Mouse (Mus musculus) intestine, postnatal 0 days (tissue): ENCODE data around the gene Tmem42. TPM values are rescaled to one million over a fixed set of nuclear protein-coding genes. Genes with fewer than 3 reads are reported as not detected.

ENCODE experiments used
- ATAC-seq: fragments of 200-750 bp; cut with Nextera tagmentation; 2 replicates; pipeline ENCODE4 v1.8.0; 2017; ENCODE audit warnings: mild to moderate bottlenecking, moderate TSS enrichment, moderate library complexity
- H3K27ac ChIP-seq: fragments of 300-500 bp; sonication (generic); 2 replicates; pipeline ENCODE4 v1.5.1; 2014; ENCODE audit warnings: mild to moderate bottlenecking, low read depth, low read length, moderate library complexity
- H3K27me3 ChIP-seq: fragments of 300-500 bp; sonication (generic); replicated peaks from 2 replicates; pipeline ENCODE4 v1.6.1; 2014; ENCODE audit warnings: low read length, mixed read lengths; ENCODE audit not compliant: control insufficient read depth, insufficient read depth
- H3K36me3 ChIP-seq: fragments of 300-500 bp; sonication (generic); 2 replicates; pipeline ENCODE4 v1.6.1; 2014; ENCODE audit warnings: mild to moderate bottlenecking, moderate library complexity; ENCODE audit not compliant: control insufficient read depth, insufficient read depth
- H3K4me1 ChIP-seq: fragments of 300-500 bp; sonication (generic); replicated peaks from 2 replicates; pipeline ENCODE4 v1.6.1; 2014; ENCODE audit warnings: antibody characterized with exemption, low read length, mixed read lengths; ENCODE audit not compliant: control insufficient read depth, insufficient read depth
- H3K4me2 ChIP-seq: fragments of 300-500 bp; sonication (generic); replicated peaks from 2 replicates; pipeline ENCODE4 v1.6.1; 2014; ENCODE audit warnings: low read depth, mild to moderate bottlenecking, moderate library complexity
- H3K4me3 ChIP-seq: fragments of 300-500 bp; sonication (generic); 2 replicates; pipeline ENCODE4 v1.5.1; 2014; ENCODE audit warnings: low read depth, low read length
- H3K9ac ChIP-seq: fragments of 300-500 bp; sonication (generic); 2 replicates; pipeline ENCODE4 v1.6.1; 2014; ENCODE audit warnings: mild to moderate bottlenecking, low read depth, low read length
- H3K9me3 ChIP-seq: fragments of 300-500 bp; sonication (generic); 2 replicates; pipeline ENCODE4 v1.6.1; 2016; ENCODE audit warnings: mixed run types; ENCODE audit not compliant: control insufficient read depth
- CTCF ChIP-seq: sonication (generic); IDR thresholded peaks from 2 replicates; pipeline ENCODE4 v1.5.1; 2016; ENCODE audit warnings: low read depth, mild to moderate bottlenecking, control low read depth, antibody characterized with exemption, moderate library complexity
- WGBS: fragments of 180-500 bp; shearing (Covaris S2); extraction: QIAGEN DNeasy Blood & Tissue Kit; methylation state at CpG from one replicate; pipeline ENCODE4 v1.1.7; 2014; 5-methylcytosine and 5-hydroxymethylcytosine counted together
- polyA plus RNA-seq: library from polyadenylated mRNA; unstranded; fragments of >200 nt; fragmentation: Nextera tagmentation; extraction: Ambion mirVana; gene quantifications from 2 replicates; pipeline ENCODE4 v1.2.1, GENCODE M21; 2015

Gene Tmem42
- polyA plus RNA-seq, 1 experiment from 2014 or later, result 25.9 TPM

DNA sequence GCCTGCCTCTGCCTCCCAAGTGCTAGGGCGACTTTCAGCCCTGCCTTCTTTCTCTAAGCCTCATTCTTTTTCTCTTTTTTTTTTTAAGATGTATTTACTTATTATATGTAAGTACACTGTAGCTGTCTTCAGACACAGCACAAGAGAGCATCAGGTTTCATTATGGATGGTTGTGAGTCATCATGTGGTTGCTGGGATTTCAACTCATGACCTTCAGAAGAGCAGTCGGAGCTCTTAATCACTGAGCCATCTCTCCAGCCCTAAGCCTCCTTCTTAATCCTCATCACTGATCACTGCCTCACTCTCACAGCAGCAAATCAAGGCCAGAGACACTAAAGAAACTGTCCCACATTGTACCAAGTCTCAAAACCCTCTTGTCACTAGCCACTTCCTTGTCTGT lies 3.1 kb downstream of the Tmem42 start:
- no peaks in the 10 kb centered on the region for H3K36me3 ChIP-seq
- H3K9me3 ChIP-seq, result no peaks in the 10 kb centered on the region
- H3K4me3 ChIP-seq, result no peak overlapping the region
- no peak overlapping the region for H3K4me2 ChIP-seq
- ATAC-seq, result no peak
- H3K27ac ChIP-seq, result no peak overlapping the region
- TF ChIP-seq CTCF, result no peak
- H3K27me3 ChIP-seq, result no peaks in the 10 kb centered on the region
- H3K4me1 ChIP-seq, result peaks cover 5% of the 10 kb centered on the region; the same call in 1 of the 2 replicates
- no peak overlapping the region for H3K9ac ChIP-seq
- WGBS, result 75% methylated on average over 2 of the region's 2 CpGs

DNA sequence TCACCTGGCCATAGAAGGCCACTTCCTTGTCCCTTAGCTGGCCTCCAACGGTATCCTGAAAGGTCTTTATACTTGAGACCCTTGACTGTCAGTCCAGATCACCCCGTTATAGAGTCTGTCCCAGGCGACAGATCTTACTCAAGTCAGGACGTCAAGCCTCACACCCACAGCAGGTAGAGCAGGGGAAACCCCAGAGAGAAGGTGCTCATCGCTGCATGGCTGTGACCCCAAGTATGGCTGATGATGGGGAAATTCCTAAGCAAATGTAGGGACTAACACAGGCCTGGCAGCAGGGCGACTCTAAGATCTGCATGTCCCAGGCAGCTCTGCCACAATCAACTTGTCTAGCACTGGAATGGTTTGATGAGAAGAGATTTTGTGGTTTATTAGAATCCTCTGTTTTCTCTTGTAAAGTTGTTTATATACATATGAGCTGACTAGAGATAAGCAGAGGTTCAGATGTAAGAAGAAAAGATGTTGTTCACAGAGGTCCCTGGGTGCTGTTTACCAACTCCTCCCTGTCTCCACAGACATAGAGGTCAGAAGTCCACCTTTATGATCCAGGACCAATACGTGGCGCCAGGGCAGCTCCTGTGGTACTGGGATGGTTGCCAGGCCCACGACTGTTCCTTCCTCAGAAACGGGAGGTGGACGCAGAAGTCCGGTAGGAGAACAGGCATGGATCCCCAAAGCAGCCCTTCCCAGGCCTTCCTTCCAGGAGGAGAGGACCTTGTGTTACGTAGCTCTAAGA lies 10.5 kb downstream of the Tmem42 start:
- Histone ChIP-seq H3K4me2 (no peak overlapping the region; the same call in 1 of the 2 replicates), H3K9ac (no peak overlapping the region), H3K4me1 (no peaks in the 10 kb centered on the region), H3K27me3 (no peaks in the 10 kb centered on the region), H3K4me3 (no peak overlapping the region), H3K9me3 (no peaks in the 10 kb centered on the region), H3K27ac (peak overlapping the region; percentile 46; the same call in 1 of the 2 replicates), H3K36me3 (no peaks in the 10 kb centered on the region)
- peak; percentile 89 for ATAC-seq
- WGBS, result 53% methylated on average over 13 of the region's 13 CpGs
- no peak for TF ChIP-seq CTCF

GRCm38 (mm10) chr9:123034426-123034825 lies 13.3 kb downstream of the Tmem42 start, which contains the start of gene Tgm4:
Gene Tgm4, plus strand, starts transcription at chr9:123034726.
- Histone ChIP-seq H3K36me3 (no peaks in the 10 kb centered on the region), H3K9ac (no peak within 1 kb of the TSS), H3K27me3 (no peaks in the 10 kb centered on the region), H3K4me1 (no peaks in the 10 kb centered on the region), H3K9me3 (no peaks in the 10 kb centered on the region), H3K4me3 (no peak within 1 kb of the TSS), H3K27ac (no peak within 1 kb of the TSS), H3K4me2 (no peak within 1 kb of the TSS)
- TF ChIP-seq CTCF, result no peak
- ATAC-seq, result no peak
- WGBS, result 82% methylated on average over 4 of the region's 4 CpGs

- Histone ChIP-seq H3K4me3 (no peak overlapping the region), H3K4me1 (no peaks in the 10 kb centered on the region), H3K27ac (no peak overlapping the region), H3K27me3 (no peaks in the 10 kb centered on the region), H3K9ac (no peak overlapping the region), H3K9me3 (no peaks in the 10 kb centered on the region), H3K36me3 (no peaks in the 10 kb centered on the region), H3K4me2 (no peak overlapping the region)
- no peak for TF ChIP-seq CTCF
- 92% methylated on average over 1 of the region's 1 CpGs for WGBS
- ATAC-seq, result no peak
Observed at GRCm38 (mm10) chr9:123047665-123048064, 26.5 kb downstream of the Tmem42 start.

GRCm38 (mm10) chr9:123058724-123059292 lies 37.7 kb downstream of the Tmem42 start:
- ATAC-seq, result no peak
- H3K27ac ChIP-seq, result no peak overlapping the region
- no peak overlapping the region for H3K9ac ChIP-seq
- H3K27me3 ChIP-seq, result no peaks in the 10 kb centered on the region
- H3K4me2 ChIP-seq, result no peak overlapping the region
- no peak overlapping the region for H3K4me3 ChIP-seq
- TF ChIP-seq CTCF, result no peak
- H3K9me3 ChIP-seq, result no peaks in the 10 kb centered on the region
- no peaks in the 10 kb centered on the region for H3K36me3 ChIP-seq
- H3K4me1 ChIP-seq, result no peaks in the 10 kb centered on the region

DNA sequence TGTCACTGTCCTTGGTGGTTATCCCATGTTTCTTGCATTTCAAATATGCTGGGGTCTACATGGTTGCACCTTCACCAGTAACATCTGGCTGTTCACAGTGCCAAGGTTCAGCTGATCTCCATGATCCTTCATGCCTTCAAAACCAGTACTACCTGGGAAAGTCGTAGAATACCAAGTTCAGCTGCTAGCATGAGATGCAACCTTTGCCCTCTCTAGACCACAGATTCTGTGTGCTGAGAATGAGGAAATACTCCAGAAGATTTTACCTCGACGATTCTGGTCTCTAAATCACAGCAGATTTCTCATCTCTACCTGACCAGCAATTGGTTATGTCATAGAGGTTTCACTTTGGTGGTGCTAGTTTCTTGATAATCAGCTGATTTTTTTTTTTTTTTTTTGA lies 39.0 kb downstream of the Tmem42 start:
- no peaks in the 10 kb centered on the region for H3K27me3 ChIP-seq
- no peak overlapping the region for H3K9ac ChIP-seq
- 35% methylated on average over 3 of the region's 3 CpGs for WGBS
- no peak overlapping the region for H3K4me2 ChIP-seq
- TF ChIP-seq CTCF, result no peak
- no peak for ATAC-seq
- H3K4me3 ChIP-seq, result no peak overlapping the region
- H3K9me3 ChIP-seq, result no peaks in the 10 kb centered on the region
- no peaks in the 10 kb centered on the region for H3K36me3 ChIP-seq
- no peak overlapping the region for H3K27ac ChIP-seq
- H3K4me1 ChIP-seq, result no peaks in the 10 kb centered on the region

Other genes starting within 250 kb of the Tmem42 start
- 3.2 TPM in 2 replicates for gene Tcaim, start 215.8 kb upstream of the Tmem42 start, polyA plus RNA-seq
- gene Gm35549, start 177.3 kb upstream of the Tmem42 start, polyA plus RNA-seq, result not detected in 2 replicates
- gene Zfp445, start 155.3 kb upstream of the Tmem42 start, polyA plus RNA-seq, result 12.0 and 15.3 TPM in 2 replicates
- 2.2 and 2.5 TPM in 2 replicates for gene Zkscan7, start 135.6 kb upstream of the Tmem42 start, polyA plus RNA-seq
- gene Zfp105, start 98.3 kb upstream of the Tmem42 start, polyA plus RNA-seq, result 3.5 and 4.8 TPM in 2 replicates
- gene 1110059G10Rik, start 70.3 kb upstream of the Tmem42 start, polyA plus RNA-seq, result 51.3 and 55.9 TPM in 2 replicates
- 10.0 and 10.1 TPM in 2 replicates for gene Kif15, start 70.3 kb upstream of the Tmem42 start, polyA plus RNA-seq
- gene Tgm4, start 13.4 kb downstream of the Tmem42 start, polyA plus RNA-seq, result 0.21 TPM in 1 of 2 replicates, not detected in the other
- gene Zdhhc3, start 91.9 kb downstream of the Tmem42 start, polyA plus RNA-seq, result 52.1 and 55.3 TPM in 2 replicates
- 53.2 and 53.6 TPM in 2 replicates for gene Exosc7, start 91.9 kb downstream of the Tmem42 start, polyA plus RNA-seq
- 3.5 and 4.7 TPM in 2 replicates for gene Clec3b, start 129.6 kb downstream of the Tmem42 start, polyA plus RNA-seq
- 6.9 and 7.7 TPM in 2 replicates for gene Cdcp1, start 194.7 kb downstream of the Tmem42 start, polyA plus RNA-seq
- 15.6 and 16.1 TPM in 2 replicates for gene Tmem158, start 239.4 kb downstream of the Tmem42 start, polyA plus RNA-seq